Mouse (Mus musculus) spleen, postnatal 0 days (tissue): ENCODE results near the gene Kctd12b. TPM values are rescaled to one million over a fixed set of nuclear protein-coding genes. Genes with fewer than 3 reads are reported as not detected.

Experiments used
- polyA plus RNA-seq: library from polyadenylated mRNA; unstranded; fragments of >200 nt; fragmentation: Nextera tagmentation; extraction: Ambion mirVana; gene quantifications from 2 replicates; pipeline ENCODE4 v1.2.1, GENCODE M21; 2015

The Kctd12b gene
- 2.7 and 4.2 TPM in 2 replicates for polyA plus RNA-seq

DNA sequence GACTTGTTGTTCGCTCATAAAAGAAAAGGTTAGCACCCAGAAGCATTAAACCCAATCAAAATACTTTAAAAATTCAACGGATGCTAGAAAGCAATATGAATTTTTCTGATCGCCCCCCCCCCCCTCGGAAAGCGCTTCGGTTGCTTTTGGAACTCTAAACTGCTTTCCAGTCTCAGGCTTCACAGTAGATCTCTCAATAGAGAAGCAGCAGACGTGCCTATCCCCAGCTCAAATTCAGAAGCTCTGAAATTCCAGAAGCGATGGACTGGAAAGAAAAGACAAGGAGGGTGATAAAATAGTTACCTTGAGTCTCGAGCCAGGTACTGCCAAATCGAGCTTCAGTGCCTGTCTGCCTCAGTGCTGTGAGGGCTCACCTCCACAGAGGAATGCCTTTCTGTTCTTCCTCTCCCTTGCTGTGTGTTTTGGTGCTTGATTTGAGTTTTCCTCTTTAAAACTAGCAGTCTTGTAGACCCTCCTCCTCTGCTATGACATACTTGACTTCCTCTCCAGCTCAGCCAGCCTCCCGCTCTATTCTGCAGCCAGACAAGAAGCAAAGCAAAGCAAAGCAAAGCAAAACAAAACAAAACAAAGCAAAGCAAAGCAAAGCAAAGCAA, at the start of gene Kctd12b:
Kctd12b (minus strand) TSS at position 610 of the 614 bp plus-strand sequence.

GRCm38 (mm10) chrX:153723110-153723916, 27.1 kb upstream of the Kctd12b start, which contains the start of gene Nbdy:
Nbdy (plus strand) TSS chrX:153723590.

Other genes starting within 250 kb of the Kctd12b start
- 5.0 and 5.5 TPM in 2 replicates for gene Ubqln2, start 198.2 kb downstream of the Kctd12b start, polyA plus RNA-seq
- not detected in 2 replicates for gene Cypt3, start 137.8 kb downstream of the Kctd12b start, polyA plus RNA-seq
- gene Nbdy, start 27.2 kb upstream of the Kctd12b start, polyA plus RNA-seq, result 43.4 and 53.6 TPM in 2 replicates
- gene Spin2c, start 135.8 kb upstream of the Kctd12b start, polyA plus RNA-seq, result 1.2 and 2.4 TPM in 2 replicates